Mouse (Mus musculus) retina, adult 2 months (tissue): Measurements from ENCODE around the gene Grm6.
A peak's percentile ranks its signal among the peaks of the same experiment; 100 is the strongest.

Experiments used
- DNase-seq: peaks from one replicate; pipeline ENCODE4 v3.0.0-alpha.2; 2012; ENCODE audit warnings: low read depth, low spot score

Grm6 gene

DNA sequence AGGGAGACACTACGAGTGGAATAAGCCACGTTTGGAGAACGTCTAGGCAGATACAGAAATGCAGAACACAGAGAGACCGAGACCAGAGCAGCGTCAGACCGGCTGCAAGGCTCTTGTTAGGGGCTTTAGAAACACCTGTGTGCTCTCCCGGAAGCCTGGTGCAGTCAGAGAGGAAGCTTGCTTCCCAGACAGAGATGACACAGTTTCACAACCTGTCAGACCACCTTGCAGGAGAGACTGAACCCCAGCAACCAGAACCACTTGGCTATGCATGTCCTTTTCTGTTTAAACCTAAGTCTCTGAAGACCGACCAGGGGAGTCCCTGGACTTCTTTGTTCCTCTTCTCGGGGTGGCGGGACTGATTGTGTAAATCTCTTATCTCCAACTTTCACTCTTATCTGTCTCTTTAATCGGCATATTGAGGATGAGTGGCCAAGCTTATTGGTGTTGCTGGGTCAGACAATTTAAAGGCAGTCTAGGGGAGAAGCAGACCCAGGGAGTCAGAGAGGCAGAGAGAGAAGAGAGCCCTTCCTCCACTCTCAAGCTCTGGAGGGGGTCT, at the start of gene Grm6:
TSS of gene Grm6 (plus strand) at position 509 of the 559 bp plus-strand sequence.
- DNase-seq: no peak

DNA sequence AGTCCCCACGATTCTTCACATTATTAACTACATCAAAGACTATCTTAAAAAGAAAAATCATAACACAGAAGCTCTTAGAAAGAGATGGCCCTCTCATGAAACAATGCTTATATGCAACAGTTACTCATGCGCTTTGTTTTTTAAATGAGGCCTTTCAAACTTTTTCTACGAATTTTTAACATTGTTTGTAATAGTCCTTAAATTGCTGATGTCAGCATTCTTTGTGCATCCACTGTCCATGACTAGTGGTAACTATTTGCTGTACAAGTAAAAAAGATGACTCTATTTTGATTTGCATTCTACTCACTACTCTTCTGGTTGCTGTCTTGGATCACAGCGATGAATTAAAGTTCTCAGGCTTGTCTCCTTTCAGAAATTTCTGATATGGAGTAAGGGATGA, 36.3 kb upstream of the Grm6 start:
- DNase-seq: no peak

DNA sequence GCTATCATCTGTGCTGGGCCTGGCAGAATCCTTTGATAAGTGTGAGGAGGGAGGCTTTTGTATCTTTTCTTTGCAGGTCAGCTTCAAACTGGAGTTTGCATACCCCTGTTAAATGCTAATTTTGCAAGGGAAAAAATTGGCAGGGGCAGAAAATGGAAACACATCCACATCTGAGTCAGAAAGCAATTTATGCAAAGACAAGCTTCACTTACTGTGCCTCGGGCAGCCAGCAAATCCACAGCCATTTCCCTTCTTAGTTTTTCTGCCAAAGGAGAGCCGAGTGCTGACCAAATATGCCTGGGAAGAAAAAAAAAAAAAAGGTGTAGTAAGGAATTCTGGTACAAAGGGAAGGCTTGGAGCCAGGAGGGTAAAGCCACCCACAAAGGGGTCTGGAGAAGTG, 24.3 kb upstream of the Grm6 start:
- DNase-seq: no peak

DNA sequence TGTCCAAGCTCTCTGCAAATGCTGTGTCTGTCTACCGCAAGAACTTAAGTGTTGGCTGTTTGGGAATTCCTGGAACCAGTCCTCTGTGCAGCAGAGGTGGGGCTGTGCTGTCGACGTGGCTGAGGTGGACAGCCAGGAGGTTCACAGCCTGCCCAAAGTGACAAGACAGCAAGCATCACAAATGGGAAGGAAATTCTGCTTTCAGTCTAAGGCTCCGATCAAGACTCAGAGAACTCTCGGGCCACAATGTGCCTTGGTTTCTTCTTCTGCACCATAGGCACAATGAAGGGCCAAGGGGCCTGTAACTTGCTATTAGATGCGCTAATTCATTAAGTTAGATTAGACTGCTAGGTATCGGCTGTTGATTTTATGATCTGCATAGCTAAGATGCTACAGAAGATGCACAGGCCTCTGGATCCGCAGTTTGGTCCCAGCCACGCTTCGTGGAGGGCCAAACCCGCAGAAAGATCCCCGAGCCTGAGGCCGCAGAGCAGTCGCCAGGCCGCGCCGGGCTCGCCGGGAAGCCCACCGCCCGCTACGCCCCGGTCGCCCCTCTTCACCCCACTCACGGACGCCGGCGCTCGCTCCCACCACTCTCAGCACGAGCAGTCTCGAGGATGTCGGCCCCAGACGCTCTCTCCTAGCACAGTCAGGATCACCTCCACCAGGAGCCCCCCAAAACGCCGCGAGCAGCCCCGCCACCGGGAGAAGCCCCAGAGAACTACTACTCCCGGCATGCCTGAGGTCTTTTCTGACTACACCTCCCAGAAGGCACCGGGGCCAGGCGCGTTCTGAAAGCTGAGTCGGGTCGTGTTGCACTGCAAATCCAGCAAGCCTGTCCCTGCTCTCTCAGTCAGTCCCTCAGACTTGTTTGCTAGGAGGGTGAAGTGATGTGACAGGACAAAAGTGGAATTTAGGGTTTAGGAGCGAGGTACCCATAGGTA, 23.2 kb upstream of the Grm6 start, which contains the start of gene Zfp354c:
TSS of gene Zfp354c (minus strand) at position 715 of the 944 bp plus-strand sequence.
- peak; percentile 77 for DNase-seq

DNA sequence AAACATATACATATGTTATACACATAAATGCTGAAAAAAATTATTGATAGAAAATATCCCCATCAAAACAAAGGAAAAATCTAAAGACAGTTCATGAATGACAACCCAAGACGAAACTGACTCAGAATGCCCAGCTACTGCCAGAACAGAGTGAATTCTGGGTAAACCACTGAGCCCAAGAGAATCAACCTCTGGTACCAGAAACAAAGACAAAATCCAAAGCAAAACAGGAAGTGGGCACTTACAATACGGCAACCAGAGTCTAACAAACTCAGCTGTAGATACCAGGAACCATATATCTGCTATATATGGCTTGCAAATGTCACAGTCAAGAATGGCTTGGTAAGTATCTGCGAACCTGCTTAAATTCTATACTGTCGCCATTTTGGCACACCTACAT, 14.8 kb upstream of the Grm6 start:
- no peak for DNase-seq

DNA sequence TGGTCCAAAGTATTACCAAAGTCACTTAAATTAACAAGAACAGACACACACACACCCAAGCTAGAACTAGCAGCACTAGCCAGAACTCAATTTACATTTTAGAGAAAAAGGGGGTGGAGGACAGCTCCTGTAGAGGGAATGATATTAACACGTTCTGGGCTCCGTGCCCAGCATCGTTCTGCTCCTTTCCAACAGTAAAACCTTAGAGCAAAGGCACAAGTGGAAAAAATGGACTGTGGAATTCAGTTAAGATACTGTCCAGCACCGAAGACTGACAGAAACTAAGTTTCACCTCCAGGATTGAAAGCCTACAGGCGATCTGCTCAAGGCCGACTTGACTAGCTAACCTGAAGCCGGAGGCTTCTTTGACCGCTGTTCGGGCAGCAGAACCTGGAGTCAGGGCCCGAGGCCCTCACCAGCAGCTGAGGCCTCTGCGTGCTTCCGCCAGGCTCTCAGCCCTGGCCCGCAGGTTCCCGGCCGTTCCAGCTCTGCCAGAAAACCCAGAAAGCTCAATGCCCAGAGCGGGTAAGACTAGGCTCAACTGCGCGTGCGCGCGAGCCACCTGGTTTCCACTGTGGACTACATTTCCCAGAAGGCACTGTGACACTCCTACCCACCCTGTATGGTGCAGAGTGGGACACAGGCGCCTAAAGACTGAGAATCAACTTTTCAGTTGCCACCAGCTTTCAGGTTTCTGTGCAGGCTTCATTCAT, 9.3 kb upstream of the Grm6 start, which contains the start of gene Zfp879:
TSS of gene Zfp879 (minus strand) at position 530 of the 713 bp plus-strand sequence.
- peak; percentile 87 for DNase-seq

DNA sequence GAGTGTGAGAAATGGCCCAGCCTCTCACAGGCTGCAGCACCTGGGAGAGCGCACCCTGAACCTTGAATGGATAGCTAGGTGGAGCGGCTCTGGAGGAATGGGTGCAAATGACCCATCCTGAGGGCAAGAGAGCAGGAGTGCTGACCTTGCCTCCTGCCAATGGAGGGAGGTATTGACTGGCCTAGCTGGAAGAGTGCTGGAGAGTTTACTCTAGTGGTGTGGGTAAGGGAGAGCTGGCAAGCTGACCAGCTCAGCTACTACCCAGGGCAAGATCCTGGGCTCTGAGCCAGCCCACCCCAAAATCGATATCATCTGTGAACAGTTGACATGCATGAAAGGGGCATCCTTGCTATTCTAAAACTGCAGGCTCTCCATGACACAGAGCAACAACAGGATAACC, 4.5 kb upstream of the Grm6 start:
- DNase-seq: no peak

DNA sequence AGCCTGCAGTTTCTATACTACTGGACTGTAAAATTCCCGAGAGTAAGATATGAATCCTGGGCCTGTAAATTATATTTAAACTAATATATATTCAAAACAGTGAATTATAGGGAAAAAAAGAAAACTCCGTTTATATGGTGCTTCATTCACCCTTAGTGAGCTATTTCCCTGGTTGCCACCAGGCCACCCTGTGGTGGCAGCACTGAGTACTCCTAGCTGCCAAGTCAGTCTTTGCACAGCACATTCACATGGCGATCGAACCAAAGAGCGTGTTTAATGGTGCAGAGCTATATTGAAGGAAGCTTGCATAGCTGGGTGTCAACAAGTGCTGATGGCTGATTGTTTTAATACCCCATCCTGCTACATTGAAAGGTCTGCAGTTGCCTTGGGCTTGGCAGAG, 3.4 kb upstream of the Grm6 start:
- DNase-seq: no peak

DNA sequence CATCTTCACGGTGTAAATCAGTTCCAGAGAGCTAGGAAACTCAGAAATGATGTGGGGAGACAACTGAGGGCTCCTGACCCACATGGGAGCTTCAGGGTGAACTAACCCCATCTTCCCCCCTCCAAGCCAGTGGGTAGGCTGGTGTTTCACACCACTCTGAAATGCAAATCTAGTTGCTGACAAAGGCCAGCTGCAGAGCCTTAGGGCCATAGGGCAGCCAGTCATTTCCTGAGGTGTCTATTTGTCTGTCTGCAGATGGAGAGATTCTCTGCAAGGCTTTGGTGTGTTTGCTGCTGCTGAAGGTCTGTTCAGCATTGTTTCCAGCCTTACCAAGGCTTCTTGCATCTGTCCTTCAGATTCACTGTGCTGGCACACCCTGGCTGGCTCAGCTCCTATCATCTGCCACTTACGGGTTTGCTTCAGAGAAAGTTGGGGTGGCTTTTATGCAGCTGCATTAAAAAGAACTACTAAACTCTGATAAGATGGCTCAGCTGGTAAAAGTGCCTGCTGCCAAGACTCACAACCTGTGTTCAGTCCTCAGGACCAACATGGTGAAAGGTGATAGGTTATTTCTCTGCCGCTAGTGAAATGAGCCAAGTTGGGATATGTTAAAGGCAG, 1.9 kb upstream of the Grm6 start:
- DNase-seq: no peak

DNA sequence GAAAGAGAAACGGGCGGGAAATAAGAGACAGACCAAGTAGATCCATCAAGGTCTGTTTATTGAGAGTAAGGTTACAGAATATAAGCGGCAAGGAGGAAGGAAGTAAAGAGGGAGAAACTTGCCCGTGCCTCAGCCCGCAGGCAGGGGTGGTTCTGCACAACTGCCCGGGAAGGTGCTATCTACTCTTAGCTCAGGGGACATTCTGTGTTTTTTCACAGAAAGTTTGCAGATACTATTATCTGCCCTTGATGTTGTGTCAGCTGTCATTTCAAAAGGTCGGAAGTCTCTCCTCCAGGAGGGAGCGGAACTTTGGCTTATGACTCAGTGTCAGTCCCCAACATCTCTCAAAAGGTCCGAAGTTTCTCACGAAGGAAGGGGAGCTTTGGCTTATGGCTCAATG, 1.2 kb upstream of the Grm6 start:
- no peak for DNase-seq

DNA sequence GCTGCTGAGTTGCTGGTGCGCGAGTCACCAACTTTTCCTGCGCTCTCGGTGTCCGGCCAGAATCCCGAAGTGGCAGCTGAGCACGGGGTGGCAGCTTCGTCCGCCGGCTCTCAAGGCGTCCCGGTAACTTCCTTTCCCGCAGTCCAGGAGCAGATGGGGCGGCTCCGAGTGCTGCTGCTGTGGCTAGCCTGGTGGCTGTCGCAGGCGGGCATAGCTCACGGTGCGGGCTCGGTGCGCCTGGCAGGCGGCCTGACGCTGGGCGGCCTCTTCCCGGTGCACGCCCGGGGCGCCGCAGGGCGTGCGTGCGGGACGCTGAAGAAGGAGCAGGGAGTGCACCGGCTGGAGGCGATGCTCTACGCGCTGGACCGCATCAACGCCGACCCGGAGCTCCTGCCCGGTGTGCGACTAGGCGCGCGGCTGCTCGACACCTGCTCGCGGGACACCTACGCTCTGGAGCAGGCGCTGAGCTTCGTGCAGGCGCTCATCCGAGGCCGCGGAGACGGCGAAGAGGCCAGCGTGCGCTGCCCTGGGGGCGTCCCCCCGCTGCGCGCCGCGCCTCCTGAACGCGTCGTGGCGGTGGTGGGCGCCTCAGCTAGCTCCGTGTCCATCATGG, 610 bp downstream of the Grm6 start:
- DNase-seq: no peak

DNA sequence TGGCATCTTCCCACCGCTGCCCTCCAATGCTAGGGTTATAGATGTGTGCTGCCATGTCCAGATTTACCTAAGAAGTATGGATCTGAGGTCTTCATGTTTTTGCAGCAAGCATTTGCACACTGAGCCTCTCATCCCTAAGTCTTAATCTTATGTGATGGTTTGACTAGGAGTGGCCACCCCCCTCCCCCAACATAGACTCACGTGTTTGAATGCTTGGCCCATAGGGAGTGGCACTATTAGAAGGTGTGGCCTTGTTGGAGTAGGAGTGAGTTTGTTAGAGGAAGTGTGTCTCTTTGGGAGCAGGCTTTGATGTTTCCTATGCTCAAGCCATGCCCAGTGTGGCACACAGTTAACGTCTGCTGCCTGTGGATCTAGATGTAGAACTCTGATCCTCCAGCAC, 28.2 kb downstream of the Grm6 start:
- DNase-seq: no peak

DNA sequence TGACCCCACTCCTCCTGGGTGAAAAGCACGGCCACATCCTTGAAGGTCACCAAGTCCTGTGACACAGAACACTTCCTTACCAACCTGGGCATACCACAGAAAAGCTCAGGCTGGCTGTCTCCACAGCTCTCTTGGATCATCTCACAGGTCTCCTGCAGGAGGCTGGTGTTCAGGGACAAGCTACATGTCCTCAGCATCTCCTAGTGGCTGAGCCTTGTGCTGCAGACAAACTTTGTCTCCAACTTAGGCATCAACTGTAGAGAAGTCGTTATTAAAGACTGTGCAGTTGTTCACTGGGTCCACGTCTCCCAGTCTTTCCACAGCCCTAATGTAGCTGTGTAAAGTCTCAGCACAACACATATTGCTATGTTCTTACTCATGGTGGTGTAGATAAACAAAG, 33.3 kb downstream of the Grm6 start:
- DNase-seq: no peak

DNA sequence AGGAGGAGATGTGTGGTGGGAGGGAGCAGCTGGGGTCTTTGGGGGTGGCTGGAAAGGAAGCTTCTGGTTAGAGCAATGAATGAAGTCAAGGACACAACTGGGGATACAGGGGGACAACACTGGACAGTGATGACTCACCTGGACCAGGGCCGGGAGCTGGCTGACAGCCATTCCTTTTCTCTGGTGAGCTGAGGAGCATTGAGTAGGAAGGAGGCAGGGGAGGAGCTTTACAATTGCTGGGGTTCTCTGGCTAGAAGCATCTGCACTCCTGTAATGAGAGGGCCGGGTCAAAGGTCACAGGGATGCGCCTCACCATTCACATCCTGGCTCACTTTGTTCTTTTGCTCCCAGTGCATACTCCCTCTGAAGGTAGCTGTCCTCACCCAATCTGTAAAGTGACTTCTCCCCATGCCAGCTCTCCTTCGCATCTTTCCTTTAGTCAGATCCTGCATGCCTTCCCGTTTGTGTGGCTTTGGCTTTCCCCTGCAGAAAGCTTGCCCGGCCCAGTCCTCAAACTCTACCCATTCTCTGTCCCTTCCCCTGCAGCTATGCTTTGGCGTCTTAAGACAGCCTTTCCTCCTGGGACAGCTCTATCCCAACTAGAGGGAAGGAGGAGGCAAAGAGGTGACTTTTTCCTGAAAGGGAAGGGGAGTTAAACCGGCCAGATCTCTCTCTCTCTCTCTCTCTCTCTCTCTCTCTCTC, 35.9 kb downstream of the Grm6 start:
- no peak for DNase-seq

DNA sequence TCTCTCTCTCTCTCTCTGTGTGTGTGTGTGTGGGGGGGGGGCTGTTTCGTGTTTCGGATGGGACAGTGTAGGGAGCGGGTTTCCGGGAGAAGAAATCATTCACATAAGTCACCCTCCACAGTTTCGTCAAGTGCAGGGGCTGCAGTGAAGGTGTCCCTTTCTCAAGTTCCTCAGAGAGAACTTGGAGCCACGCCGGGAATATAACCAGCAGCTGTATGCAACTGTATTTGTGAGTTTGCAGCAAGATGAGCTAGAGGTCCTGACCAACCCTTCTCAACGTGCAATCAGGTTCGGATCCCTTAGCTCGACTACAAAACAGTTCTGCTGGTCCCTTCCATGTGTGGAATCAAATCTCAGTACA, 36.4 kb downstream of the Grm6 start:
- no peak for DNase-seq

DNA sequence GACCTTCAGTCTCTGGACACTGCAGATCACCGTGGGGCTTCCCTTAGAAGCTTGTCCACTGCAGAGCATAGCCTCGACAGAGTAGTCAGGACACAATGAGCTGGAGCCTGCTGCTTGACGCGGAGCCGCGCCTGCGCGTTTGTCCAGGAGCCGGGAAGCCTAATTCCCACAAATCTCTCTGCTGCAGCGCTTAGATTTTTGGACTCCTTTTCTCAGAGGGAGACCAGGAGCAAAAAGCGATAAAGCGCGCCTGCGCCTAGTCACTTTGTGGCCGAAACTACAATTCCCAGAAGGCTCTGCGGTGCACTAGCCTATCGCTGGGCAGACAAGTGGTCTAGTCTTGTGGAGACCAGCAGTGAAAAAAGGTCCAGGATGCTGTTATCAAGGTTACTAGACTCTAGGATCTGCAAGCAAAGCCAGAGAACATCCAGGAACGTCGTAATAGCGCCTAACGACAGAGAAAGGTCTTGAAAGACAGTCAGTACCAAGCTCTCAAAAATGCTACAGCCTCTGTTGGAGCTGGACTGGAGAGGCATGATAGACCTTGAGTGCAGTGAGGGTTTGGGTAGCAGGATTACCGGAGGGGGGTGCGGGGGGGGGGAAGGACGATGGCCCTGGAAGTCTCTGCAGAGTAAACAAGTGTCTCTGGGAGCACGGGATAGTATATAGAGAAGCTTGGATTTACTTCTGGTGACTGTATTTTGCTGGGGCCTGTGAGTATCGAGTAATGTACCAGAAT, 37.1 kb downstream of the Grm6 start, which contains the start of gene Zfp454:
TSS of gene Zfp454 (minus strand) at position 262 of the 739 bp plus-strand sequence.
- DNase-seq: peak; percentile 80

DNA sequence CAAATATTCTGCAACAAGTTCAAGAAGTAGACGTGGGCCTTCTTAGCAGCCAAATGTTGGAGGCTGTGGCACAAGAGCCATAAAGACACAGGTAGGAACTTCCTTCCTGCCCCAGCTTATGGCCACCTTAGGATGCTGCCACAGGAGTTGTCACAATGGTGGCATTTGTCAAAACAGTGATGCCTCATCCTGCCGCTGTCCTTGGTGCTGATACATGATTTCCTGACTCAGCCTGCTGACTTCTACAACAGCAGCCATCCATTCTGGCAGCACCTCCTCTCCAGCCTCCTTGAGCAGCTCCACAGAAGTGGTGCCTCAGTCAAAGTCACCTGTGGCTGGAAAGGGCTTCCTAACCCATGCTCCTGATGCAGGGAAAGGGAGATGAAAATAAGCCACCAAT, 42.0 kb downstream of the Grm6 start:
- DNase-seq: no peak

DNA sequence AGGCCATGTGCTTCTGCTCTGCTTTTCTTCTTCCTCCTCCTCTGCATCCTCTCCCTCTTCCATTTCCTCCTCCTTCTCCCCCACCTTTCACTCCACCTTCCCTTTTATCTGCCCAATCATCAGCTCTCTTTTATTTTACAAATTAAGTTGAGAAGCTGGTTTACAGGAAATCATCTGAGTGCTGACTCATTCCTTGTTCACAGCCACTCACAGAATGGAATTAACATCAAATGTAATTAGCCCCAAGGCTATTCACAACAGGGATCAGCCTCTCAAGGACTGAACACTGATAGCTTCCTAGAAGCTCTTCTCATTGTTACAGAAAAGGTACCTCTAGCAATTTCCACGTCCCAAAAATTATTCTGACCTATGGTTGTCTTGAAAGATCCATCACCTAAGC, 46.9 kb downstream of the Grm6 start:
- DNase-seq: no peak

DNA sequence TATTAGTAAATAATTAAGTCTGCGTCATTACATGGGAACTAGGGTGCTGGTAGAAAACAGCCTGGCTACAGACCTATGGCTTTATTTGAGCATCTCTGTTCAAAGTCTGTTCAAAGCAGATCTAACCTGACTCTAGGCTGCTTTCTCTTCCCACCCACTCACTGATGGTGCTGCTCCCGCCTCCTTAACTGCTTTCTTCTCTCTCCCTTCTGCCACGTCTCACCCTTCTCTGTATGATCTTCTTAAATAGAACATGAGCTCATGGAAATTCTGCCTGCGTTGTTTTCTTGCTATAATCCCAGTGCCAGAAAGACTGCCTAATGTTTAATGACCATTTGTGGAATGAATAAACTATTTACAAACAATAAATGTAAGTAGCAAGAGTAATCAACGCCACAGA, 57.7 kb downstream of the Grm6 start:
- DNase-seq: no peak

DNA sequence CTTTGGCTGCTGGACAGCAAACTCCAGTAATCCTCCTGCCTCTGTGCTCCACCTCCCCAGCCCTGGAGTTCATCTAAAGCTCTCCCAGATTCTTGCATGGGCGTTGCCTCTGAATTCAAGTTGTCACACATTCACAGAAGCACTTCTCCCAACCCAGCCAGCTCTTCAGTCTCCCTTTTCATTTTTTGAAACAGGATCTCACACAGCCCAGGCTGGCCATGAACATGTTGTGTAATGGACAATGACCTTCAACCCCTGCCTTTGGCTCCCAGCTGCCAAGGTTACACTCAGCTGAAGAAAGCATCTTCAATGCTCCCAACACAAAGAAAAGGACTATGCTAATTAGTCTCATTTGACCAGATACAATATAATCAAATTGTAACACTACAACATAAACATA, 62.8 kb downstream of the Grm6 start:
- DNase-seq: no peak
